Mouse (Mus musculus): ENCODE results near the gene Ism1.

Ism1 gene

GRCm38 (mm10) chr2:139677809-139678274 is at the start of gene Ism1:
Gene Ism1, plus strand, starts transcription at chr2:139678178.
- DNase-seq (ENCODE audit: low spot score in 2 of 2), result peak in 1 of 2 experiments; percentile 10

- no peak for DNase-seq (ENCODE audit: low spot score in 2 of 2)
Measured at GRCm38 (mm10) chr2:139628731-139629130, 49.2 kb upstream of the Ism1 start.

GRCm38 (mm10) chr2:139629653-139630052 is 48.3 kb upstream of the Ism1 start:
- no peak for DNase-seq (ENCODE audit: low spot score in 2 of 2)

- DNase-seq (ENCODE audit: low spot score in 2 of 2), result no peak
Measured at GRCm38 (mm10) chr2:139634506-139634905, 43.5 kb upstream of the Ism1 start.

DNA sequence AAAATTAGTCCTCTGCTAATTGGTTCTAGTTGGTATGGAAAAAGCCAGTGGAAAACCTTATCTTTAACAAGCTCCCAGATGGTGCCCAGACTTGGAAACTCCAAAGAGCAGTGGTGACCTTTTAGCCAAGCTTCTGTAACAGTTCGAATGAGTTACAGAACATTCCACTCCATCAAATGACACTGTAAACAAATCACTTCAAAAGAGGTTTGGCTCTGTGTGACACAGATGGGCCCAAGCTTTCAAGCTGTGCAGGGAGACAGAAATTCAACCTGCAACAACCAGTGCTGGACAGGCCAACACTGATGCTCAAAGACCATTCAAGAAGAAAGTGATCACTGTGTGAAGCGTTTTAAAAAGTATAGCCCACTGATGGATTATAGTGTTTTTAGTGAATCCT is 40.1 kb upstream of the Ism1 start:
- no peak for DNase-seq (ENCODE audit: low spot score in 2 of 2)

- no peak for DNase-seq (ENCODE audit: low spot score in 2 of 2)
Measured at GRCm38 (mm10) chr2:139641757-139642385, 36.1 kb upstream of the Ism1 start.

DNA sequence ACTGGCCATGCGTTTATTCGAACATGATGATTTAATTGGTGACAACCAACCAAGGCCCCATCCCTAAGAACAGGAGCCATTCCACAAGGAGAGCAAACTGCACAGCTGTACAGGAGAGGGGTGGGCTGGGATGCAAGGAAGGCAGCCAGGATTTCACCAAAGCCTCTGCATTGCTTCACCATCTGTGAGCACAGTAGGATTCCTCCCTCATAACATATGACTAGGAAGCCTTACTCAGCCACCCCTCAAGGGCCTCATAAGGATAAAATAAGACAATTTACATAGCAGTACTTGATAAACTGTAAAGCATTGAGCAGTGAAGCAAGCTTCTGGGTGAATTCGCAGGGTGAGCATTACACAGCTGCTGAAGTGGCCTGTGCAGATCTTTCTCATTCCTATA is 28.5 kb upstream of the Ism1 start:
- peak; percentile 3 to 36 for DNase-seq (ENCODE audit: low spot score in 2 of 2)

DNA sequence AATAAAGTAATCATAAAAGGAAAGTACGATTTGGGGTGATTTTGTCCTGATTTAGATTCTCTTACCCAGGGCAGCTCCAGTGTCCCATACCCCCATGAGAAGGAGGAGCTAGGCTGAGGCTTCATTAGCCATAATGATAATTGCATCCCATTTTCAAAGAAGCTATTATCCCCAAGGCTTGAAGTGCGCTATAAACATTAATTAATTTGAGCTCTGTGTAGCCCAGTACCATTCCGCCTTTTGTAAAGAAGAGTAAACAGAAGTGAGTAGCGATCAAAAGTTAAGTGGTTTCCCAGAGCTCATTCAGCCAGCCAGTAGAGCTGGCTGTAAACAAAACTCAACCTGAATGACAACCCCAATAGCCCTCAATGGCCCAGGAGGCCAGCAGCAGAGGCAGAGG is 21.2 kb upstream of the Ism1 start:
- DNase-seq (ENCODE audit: low spot score in 2 of 2), result no peak

DNA sequence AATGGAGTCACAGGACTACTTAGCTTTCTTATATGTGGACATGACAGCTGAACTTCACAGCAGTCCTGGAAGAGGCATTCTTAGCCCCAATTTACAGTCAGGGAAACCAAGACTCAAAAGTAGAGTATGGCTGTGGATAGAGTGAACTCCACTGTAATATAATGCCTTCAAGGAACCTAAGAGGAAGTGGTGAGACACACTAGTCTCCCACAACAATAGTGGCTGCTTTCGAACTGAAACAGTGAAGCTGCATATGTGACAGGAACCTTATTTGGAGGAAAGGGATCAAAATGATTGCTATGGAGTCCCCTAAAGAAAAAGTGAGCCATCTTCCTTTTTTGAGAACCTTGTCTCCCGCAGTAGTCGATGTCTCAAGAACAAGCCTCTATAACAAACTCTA is 6.1 kb upstream of the Ism1 start:
- no peak for DNase-seq (ENCODE audit: low spot score in 2 of 2)

- DNase-seq (ENCODE audit: low spot score in 2 of 2), result no peak
Measured at GRCm38 (mm10) chr2:139672371-139672770, 5.6 kb upstream of the Ism1 start.

DNA sequence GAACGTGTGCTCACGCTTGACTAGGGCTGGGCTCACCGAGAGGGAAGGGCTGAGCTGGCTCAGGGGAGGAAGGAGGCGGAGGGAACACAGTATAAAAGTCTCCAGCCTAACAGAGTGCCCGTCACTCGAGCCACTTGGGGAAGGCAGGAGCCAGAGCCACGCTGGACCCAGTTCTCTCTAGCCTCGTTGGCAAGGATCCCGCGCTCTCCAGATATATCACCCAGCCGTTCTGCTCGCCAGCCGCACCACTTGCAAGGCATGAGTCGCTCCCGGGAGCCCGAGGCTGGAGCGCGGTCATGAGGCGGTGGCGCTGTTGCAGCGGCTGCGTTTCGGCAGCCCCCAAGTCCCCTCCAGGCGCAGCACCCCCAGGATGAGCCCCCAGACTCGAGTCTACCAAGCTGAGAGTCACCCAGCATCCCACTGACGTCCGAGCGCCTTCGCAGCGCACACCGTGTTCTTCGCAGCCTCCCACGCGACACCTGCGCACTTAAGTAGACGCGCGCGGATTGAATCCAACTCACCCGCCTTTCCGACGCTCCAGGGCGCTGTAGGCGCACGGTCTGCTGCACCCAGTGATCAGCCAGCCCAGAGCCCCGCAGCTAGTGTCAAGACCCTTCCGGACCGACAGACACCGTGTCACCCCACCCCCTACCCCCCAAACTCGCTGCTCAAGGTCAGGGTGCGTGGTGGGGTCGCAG is 764 bp upstream of the Ism1 start:
- peak; percentile 49 to 80 for DNase-seq (ENCODE audit: low spot score in 2 of 2)

- peak; percentile 8 to 44 for DNase-seq (ENCODE audit: low spot score in 2 of 2)
Measured at GRCm38 (mm10) chr2:139678275-139679140, 530 bp downstream of the Ism1 start.

GRCm38 (mm10) chr2:139682540-139682939 is 4.6 kb downstream of the Ism1 start:
- no peak for DNase-seq (ENCODE audit: low spot score in 2 of 2)

GRCm38 (mm10) chr2:139689442-139690003 is 11.5 kb downstream of the Ism1 start:
- no peak for DNase-seq (ENCODE audit: low spot score in 2 of 2)

DNA sequence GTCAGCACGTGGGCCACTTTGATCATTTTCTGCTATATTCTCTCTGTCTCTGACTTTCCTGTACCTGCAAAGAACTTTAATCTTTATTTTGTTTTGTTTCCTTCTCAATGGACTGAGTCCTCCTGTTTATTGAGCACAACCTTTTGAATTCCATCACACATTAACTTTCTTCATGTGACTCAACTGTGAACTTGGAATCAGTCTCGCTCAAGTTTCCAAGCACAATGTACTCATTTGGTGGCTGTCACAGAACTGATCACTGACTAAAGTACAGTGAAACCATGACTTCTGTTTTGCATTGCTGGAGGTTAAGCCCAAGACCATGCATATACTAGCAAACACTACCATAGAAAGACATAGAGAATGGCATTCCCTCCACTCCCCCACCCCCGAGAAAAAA is 15.5 kb downstream of the Ism1 start:
- DNase-seq (ENCODE audit: low spot score in 2 of 2), result no peak

DNA sequence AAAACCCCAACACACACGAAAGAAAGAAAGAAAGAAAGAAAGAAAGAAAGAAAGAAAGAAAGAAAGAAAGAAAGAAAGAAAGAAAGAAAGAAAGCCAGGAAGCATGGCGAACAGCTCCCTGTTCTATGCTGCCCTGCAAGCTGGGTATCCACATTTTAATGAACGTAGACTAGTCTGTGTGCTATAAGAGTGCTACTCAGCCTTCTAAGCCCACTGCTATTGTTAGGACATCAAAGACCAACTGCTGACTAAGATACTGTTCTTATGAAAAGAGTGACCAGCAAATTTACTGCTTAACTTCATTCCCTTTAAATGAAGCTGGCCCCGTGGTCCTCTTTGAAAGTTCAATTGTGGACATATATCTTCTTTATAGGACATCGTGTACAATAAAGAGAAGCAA is 16.7 kb downstream of the Ism1 start:
- no peak for DNase-seq (ENCODE audit: low spot score in 2 of 2)

- DNase-seq (ENCODE audit: low spot score in 2 of 2), result peak in 1 of 2 experiments; percentile 39
Measured at GRCm38 (mm10) chr2:139696578-139696977, 18.6 kb downstream of the Ism1 start.

GRCm38 (mm10) chr2:139700609-139701008 is 22.6 kb downstream of the Ism1 start:
- no peak for DNase-seq (ENCODE audit: low spot score in 2 of 2)

DNA sequence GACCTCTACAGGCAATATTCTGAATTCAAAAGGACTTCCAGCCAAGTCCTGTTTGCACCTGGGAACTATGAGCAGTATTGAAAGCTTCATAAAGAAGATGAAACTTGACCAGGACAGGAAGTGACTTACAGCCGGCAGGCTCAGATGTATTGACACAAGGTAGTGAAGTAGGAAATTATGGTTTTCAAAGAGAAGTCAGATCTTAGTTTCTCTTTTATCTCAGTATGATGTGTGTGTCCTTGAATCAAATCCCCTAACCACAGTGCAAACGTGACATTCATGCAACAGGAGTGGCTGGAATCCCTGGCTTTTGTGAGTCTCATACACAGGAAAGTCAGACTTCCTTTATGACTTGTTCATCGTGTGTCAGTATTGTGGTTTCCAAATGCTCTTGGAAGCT is 27.0 kb downstream of the Ism1 start:
- no peak for DNase-seq (ENCODE audit: low spot score in 2 of 2)

GRCm38 (mm10) chr2:139708194-139708899 is 30.4 kb downstream of the Ism1 start:
- DNase-seq (ENCODE audit: low spot score in 2 of 2), result no peak

DNA sequence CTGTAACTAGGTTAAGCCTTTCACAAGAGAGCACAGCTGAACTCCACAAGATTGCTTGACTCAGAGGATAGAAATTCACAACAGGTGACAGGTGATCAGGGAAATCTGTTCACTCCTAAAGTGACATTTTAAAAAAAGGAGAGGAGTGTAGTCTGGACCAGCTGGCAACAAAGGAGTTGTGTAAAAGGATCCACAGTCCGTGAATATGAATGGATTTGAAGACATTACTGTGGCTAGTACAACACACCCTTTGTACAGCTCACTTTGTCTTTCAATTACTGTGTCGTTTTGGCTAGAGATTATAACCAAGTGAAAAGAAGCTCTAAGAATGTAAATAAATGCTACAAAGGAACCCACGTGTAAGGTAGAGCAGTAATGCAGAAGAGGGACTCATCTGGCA is 33.7 kb downstream of the Ism1 start:
- no peak for DNase-seq (ENCODE audit: low spot score in 2 of 2)

DNA sequence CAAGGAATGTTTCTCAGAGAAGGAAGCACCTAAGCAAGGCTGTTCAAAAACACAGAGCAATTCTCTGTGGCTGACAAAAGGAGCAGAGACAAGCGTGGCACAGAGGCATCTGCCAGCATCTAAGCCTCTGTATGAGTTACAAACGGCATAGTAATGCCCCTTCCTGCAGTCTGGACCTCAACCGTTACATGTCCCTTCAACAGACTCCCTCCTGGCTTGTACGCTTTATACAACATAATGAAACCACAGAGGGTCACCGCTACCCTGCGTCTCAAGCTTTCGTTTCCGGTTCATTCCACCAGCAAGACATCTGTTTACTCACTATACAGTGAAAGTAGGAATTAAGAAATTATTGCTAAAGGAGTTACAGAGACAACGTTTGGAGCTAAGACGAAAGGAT is 34.1 kb downstream of the Ism1 start:
- no peak for DNase-seq (ENCODE audit: low spot score in 2 of 2)
